Mouse (Mus musculus) kidney, adult 2 months (tissue): Measurements from ENCODE around the gene Cdk6. TPM values are rescaled to one million over a fixed set of nuclear protein-coding genes. Genes with fewer than 3 reads are reported as not detected.

ENCODE experiments used
- DNase-seq: peaks from one replicate; pipeline ENCODE4 v3.0.0; 2021
- H3K27ac ChIP-seq: fragments of 200-500 bp; 2 replicates; pipeline ENCODE4 v1.5.1; 2012; ENCODE audit warnings: low read depth, low read length, control low read depth, inconsistent platforms; ENCODE audit not compliant: insufficient read depth
- H3K27me3 ChIP-seq: fragments of 200-500 bp; replicated peaks from 2 replicates; pipeline ENCODE4 v1.6.1; 2012; ENCODE audit warnings: mild to moderate bottlenecking, moderate library complexity, low read length, inconsistent platforms; ENCODE audit not compliant: control insufficient read depth, insufficient read depth
- H3K36me3 ChIP-seq: fragments of 200-500 bp; 2 replicates; pipeline ENCODE4 v1.6.1; 2012; ENCODE audit warnings: mild to moderate bottlenecking, moderate library complexity, low read length, inconsistent platforms; ENCODE audit not compliant: control insufficient read depth, insufficient read depth
- H3K4me1 ChIP-seq: fragments of 200-500 bp; 2 replicates; pipeline ENCODE4 v1.6.1; 2011; ENCODE audit warnings: low read length; ENCODE audit not compliant: control insufficient read depth, insufficient read depth
- H3K4me3 ChIP-seq: fragments of 200-500 bp; 2 replicates; pipeline ENCODE4 v1.5.1; 2011; ENCODE audit warnings: mild to moderate bottlenecking, low read depth, low read length, control low read depth; ENCODE audit not compliant: insufficient read depth
- CTCF ChIP-seq: fragments of 200-500 bp; conservative IDR thresholded peaks from 2 replicates; pipeline ENCODE4 v1.5.1; 2011; ENCODE audit warnings: low read depth, mild to moderate bottlenecking, control low read depth, low read length, moderate library complexity, mixed read lengths; ENCODE audit not compliant: insufficient read depth, insufficient read length
- POLR2A ChIP-seq: fragments of 200-500 bp; IDR thresholded peaks from one replicate; pipeline ENCODE4 v1.6.1; 2011; ENCODE audit warnings: low read depth, low read length, control low read depth
- whole genome bisulfite sequencing: fragments of 180-500 bp; shearing (Covaris S2); methylation state at CpG from one replicate; pipeline ENCODE4 v1.1.7; 2018; 5-methylcytosine and 5-hydroxymethylcytosine counted together
- polyA plus RNA-seq: library from polyadenylated mRNA; depleted of rRNA; stranded (reverse); fragments of >200 nt; gene quantifications from 2 replicates; pipeline ENCODE4 v1.2.3, GENCODE M21; 2012

The Cdk6 gene
- polyA plus RNA-seq, 1 experiment, result 6.0 TPM

- H3K27ac ChIP-seq, result no peak overlapping the region
- TF ChIP-seq POLR2A, result no peak
- TF ChIP-seq CTCF, result no peak
- no peaks in the 10 kb centered on the region for H3K4me1 ChIP-seq
- no peaks in the 10 kb centered on the region for H3K36me3 ChIP-seq
- no peak overlapping the region for H3K4me3 ChIP-seq
- H3K27me3 ChIP-seq, result no peaks in the 10 kb centered on the region
- 93% methylated on average over 3 of the region's 3 CpGs for WGBS
- no peak for DNase-seq
These were observed 11.0 kb downstream of the Cdk6 start for GRCm38 (mm10) chr5:3352314-3352713.

GRCm38 (mm10) chr5:3352827-3353226 lies 11.5 kb downstream of the Cdk6 start:
- WGBS, result 83% methylated on average over 3 of the region's 3 CpGs
- no peaks in the 10 kb centered on the region for H3K4me1 ChIP-seq
- no peak for DNase-seq
- no peaks in the 10 kb centered on the region for H3K36me3 ChIP-seq
- no peak overlapping the region for H3K27ac ChIP-seq
- no peaks in the 10 kb centered on the region for H3K27me3 ChIP-seq
- no peak overlapping the region for H3K4me3 ChIP-seq
- TF ChIP-seq CTCF (no peak), POLR2A (no peak)

GRCm38 (mm10) chr5:3354307-3354706 lies 13.0 kb downstream of the Cdk6 start:
- H3K27me3 ChIP-seq, result no peaks in the 10 kb centered on the region
- no peak for DNase-seq
- H3K4me1 ChIP-seq, result no peaks in the 10 kb centered on the region
- 92% methylated on average over 5 of the region's 5 CpGs for WGBS
- H3K36me3 ChIP-seq, result no peaks in the 10 kb centered on the region
- H3K4me3 ChIP-seq, result no peak overlapping the region
- TF ChIP-seq POLR2A (no peak), CTCF (no peak)
- H3K27ac ChIP-seq, result no peak overlapping the region

- H3K27ac ChIP-seq, result no peak overlapping the region
- 90% methylated on average over 12 of the region's 12 CpGs for WGBS
- no peak overlapping the region for H3K4me3 ChIP-seq
- no peaks in the 10 kb centered on the region for H3K27me3 ChIP-seq
- TF ChIP-seq CTCF (no peak), POLR2A (no peak)
- no peak for DNase-seq
- no peaks in the 10 kb centered on the region for H3K4me1 ChIP-seq
- H3K36me3 ChIP-seq, result no peaks in the 10 kb centered on the region
These were observed 13.8 kb downstream of the Cdk6 start for GRCm38 (mm10) chr5:3355032-3355536.

- H3K4me1 ChIP-seq, result no peaks in the 10 kb centered on the region
- TF ChIP-seq CTCF (no peak), POLR2A (no peak)
- peak; percentile 30 for DNase-seq
- H3K4me3 ChIP-seq, result no peak overlapping the region
- H3K27me3 ChIP-seq, result no peaks in the 10 kb centered on the region
- 68% methylated on average over 11 of the region's 11 CpGs for WGBS
- H3K27ac ChIP-seq, result no peak overlapping the region
- H3K36me3 ChIP-seq, result no peaks in the 10 kb centered on the region
These were observed 14.4 kb downstream of the Cdk6 start for GRCm38 (mm10) chr5:3355560-3356260.

GRCm38 (mm10) chr5:3356261-3356778 lies 15.0 kb downstream of the Cdk6 start:
- TF ChIP-seq CTCF (no peak), POLR2A (no peak)
- no peaks in the 10 kb centered on the region for H3K4me1 ChIP-seq
- H3K4me3 ChIP-seq, result no peak overlapping the region
- no peak overlapping the region for H3K27ac ChIP-seq
- 69% methylated on average over 10 of the region's 10 CpGs for WGBS
- no peaks in the 10 kb centered on the region for H3K36me3 ChIP-seq
- no peak for DNase-seq
- H3K27me3 ChIP-seq, result no peaks in the 10 kb centered on the region

- Histone ChIP-seq H3K27ac (no peak overlapping the region), H3K27me3 (no peaks in the 10 kb centered on the region), H3K4me3 (no peak overlapping the region), H3K36me3 (no peaks in the 10 kb centered on the region), H3K4me1 (no peaks in the 10 kb centered on the region)
- TF ChIP-seq POLR2A, result no peak
- TF ChIP-seq CTCF, result no peak
- 91% methylated on average over 6 of the region's 6 CpGs for WGBS
- DNase-seq, result no peak
These were observed 16.2 kb downstream of the Cdk6 start for GRCm38 (mm10) chr5:3357496-3357895.
